Mouse (Mus musculus): ENCODE data around the gene Diexf. TPM values are rescaled to one million over a fixed set of nuclear protein-coding genes. Genes with fewer than 3 reads are reported as not detected.

The Diexf gene
- polyA plus RNA-seq, 1 experiment, result 76.9 TPM

- DNase-seq, result peak; percentile 47
- Histone ChIP-seq H3K27me3 (ENCODE audit: control insufficient read depth, insufficient read depth, low read length) (no peaks in the 10 kb centered on the region), H3K4me1 (replicated peaks; ENCODE audit: control insufficient read depth, insufficient read depth, low read length) (peaks cover 44% of the 10 kb centered on the region), H3K27ac (ENCODE audit: control insufficient read depth, insufficient read depth, low read length) (peak overlapping the region; percentile 78), H3K4me3 (ENCODE audit: control insufficient read depth, insufficient read depth, low read length) (no peak overlapping the region), H3K36me3 (ENCODE audit: control insufficient read depth, insufficient read depth, low read length) (no peaks in the 10 kb centered on the region)
- TF ChIP-seq POLR2A (IDR thresholded peaks at IDR 0.05; ENCODE audit: control insufficient read depth, extremely low read depth, insufficient read depth, low read length, poor library complexity) (no peak), CTCF (IDR thresholded peaks at IDR 0.05; ENCODE audit: borderline replicate concordance, control insufficient read depth, extremely low read depth, insufficient read depth, low read length, poor library complexity) (0 out of 2 replicates have a peak, but pooled peaks have one; percentile 28)
- WGBS, result 13% methylated on average over 8 of the region's 8 CpGs
Observed at GRCm38 (mm10) chr1:193142517-193143062, 12.5 kb upstream of the Diexf start.

GRCm38 (mm10) chr1:193141118-193141517, 11.0 kb upstream of the Diexf start:
- Histone ChIP-seq H3K36me3 (ENCODE audit: control insufficient read depth, insufficient read depth, low read length) (no peaks in the 10 kb centered on the region), H3K27me3 (ENCODE audit: control insufficient read depth, insufficient read depth, low read length) (no peaks in the 10 kb centered on the region), H3K4me3 (ENCODE audit: control insufficient read depth, insufficient read depth, low read length) (no peak overlapping the region), H3K4me1 (replicated peaks; ENCODE audit: control insufficient read depth, insufficient read depth, low read length) (peaks cover 39% of the 10 kb centered on the region), H3K27ac (ENCODE audit: control insufficient read depth, insufficient read depth, low read length) (no peak overlapping the region; the same call in 1 of the 2 replicates)
- TF ChIP-seq POLR2A (IDR thresholded peaks at IDR 0.05; ENCODE audit: control insufficient read depth, extremely low read depth, insufficient read depth, low read length, poor library complexity) (no peak), CTCF (IDR thresholded peaks at IDR 0.05; ENCODE audit: borderline replicate concordance, control insufficient read depth, extremely low read depth, insufficient read depth, low read length, poor library complexity) (no peak)
- DNase-seq, result no peak
- WGBS, result 86% methylated on average over 7 of the region's 7 CpGs

DNA sequence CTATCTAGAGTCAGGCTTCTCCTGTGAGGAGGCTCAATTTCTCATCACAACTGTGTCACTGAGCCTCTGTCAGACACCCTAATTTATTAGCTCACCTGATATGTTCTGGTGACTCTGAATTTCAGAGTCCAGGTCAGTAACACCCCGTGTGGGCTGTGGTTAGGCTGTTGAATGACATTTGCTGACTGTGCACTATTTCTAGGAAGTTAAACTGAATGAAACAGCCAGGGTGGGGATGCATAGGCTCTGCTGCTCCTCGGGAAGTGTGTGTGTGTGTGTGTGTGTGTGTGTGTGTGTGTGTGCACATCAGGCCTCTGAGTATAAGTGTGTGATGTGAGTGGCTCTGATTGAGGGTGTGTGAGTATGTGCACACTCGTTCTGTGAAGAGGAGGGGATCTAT, 8.6 kb upstream of the Diexf start:
- Histone ChIP-seq H3K27me3 (ENCODE audit: control insufficient read depth, insufficient read depth, low read length) (no peaks in the 10 kb centered on the region), H3K4me1 (replicated peaks; ENCODE audit: control insufficient read depth, insufficient read depth, low read length) (peaks cover 21% of the 10 kb centered on the region), H3K27ac (ENCODE audit: control insufficient read depth, insufficient read depth, low read length) (no peak overlapping the region), H3K4me3 (ENCODE audit: control insufficient read depth, insufficient read depth, low read length) (no peak overlapping the region), H3K36me3 (ENCODE audit: control insufficient read depth, insufficient read depth, low read length) (no peaks in the 10 kb centered on the region)
- no peak for DNase-seq
- no peak for TF ChIP-seq CTCF (IDR thresholded peaks at IDR 0.05; ENCODE audit: borderline replicate concordance, control insufficient read depth, extremely low read depth, insufficient read depth, low read length, poor library complexity)
- no peak for TF ChIP-seq POLR2A (IDR thresholded peaks at IDR 0.05; ENCODE audit: control insufficient read depth, extremely low read depth, insufficient read depth, low read length, poor library complexity)
- WGBS, result 9% methylated on average over 3 of the region's 3 CpGs

DNA sequence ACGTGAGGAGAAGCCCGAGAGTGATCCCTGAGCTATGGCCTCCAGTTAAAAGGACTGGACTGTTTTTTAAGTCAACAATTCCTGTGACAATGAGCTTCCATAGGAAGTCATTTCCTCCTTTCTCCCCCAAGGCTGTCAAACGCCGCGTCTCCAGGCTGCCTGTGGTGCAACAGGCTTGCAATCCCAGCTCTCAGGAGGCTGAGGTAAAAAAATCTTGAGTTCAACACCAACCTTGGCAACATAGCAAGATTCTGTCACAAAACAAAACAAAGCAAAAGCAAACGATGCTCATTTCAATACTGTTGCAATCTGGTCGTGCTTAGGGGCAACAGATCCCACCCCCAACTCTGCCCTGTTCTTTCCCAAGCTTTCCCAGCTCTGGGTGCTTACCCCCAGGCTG, 8.0 kb upstream of the Diexf start:
- Histone ChIP-seq H3K27me3 (ENCODE audit: control insufficient read depth, insufficient read depth, low read length) (no peaks in the 10 kb centered on the region), H3K27ac (ENCODE audit: control insufficient read depth, insufficient read depth, low read length) (no peak overlapping the region), H3K4me3 (ENCODE audit: control insufficient read depth, insufficient read depth, low read length) (no peak overlapping the region), H3K36me3 (ENCODE audit: control insufficient read depth, insufficient read depth, low read length) (no peaks in the 10 kb centered on the region), H3K4me1 (replicated peaks; ENCODE audit: control insufficient read depth, insufficient read depth, low read length) (peaks cover 16% of the 10 kb centered on the region)
- TF ChIP-seq POLR2A (IDR thresholded peaks at IDR 0.05; ENCODE audit: control insufficient read depth, extremely low read depth, insufficient read depth, low read length, poor library complexity) (no peak), CTCF (IDR thresholded peaks at IDR 0.05; ENCODE audit: borderline replicate concordance, control insufficient read depth, extremely low read depth, insufficient read depth, low read length, poor library complexity) (no peak)
- 71% methylated on average over 7 of the region's 7 CpGs for WGBS
- DNase-seq, result no peak

- 100% methylated on average over 1 of the region's 1 CpGs for WGBS
- Histone ChIP-seq H3K4me3 (ENCODE audit: control insufficient read depth, insufficient read depth, low read length) (no peak overlapping the region), H3K4me1 (replicated peaks; ENCODE audit: control insufficient read depth, insufficient read depth, low read length) (peaks cover 14% of the 10 kb centered on the region), H3K36me3 (ENCODE audit: control insufficient read depth, insufficient read depth, low read length) (no peaks in the 10 kb centered on the region), H3K27ac (ENCODE audit: control insufficient read depth, insufficient read depth, low read length) (no peak overlapping the region), H3K27me3 (ENCODE audit: control insufficient read depth, insufficient read depth, low read length) (no peaks in the 10 kb centered on the region)
- DNase-seq, result no peak
- TF ChIP-seq CTCF (IDR thresholded peaks at IDR 0.05; ENCODE audit: borderline replicate concordance, control insufficient read depth, extremely low read depth, insufficient read depth, low read length, poor library complexity) (no peak), POLR2A (IDR thresholded peaks at IDR 0.05; ENCODE audit: control insufficient read depth, extremely low read depth, insufficient read depth, low read length, poor library complexity) (no peak)
Observed at GRCm38 (mm10) chr1:193133726-193134125, 3.7 kb upstream of the Diexf start.

- peaks cover 18% of the 10 kb centered on the region for H3K4me1 ChIP-seq (replicated peaks; ENCODE audit: control insufficient read depth, insufficient read depth, low read length)
- DNase-seq, result no peak
- H3K27me3 ChIP-seq (ENCODE audit: control insufficient read depth, insufficient read depth, low read length), result no peaks in the 10 kb centered on the region
- TF ChIP-seq POLR2A (IDR thresholded peaks at IDR 0.05; ENCODE audit: control insufficient read depth, extremely low read depth, insufficient read depth, low read length, poor library complexity) (no peak), CTCF (IDR thresholded peaks at IDR 0.05; ENCODE audit: borderline replicate concordance, control insufficient read depth, extremely low read depth, insufficient read depth, low read length, poor library complexity) (no peak)
- peak overlapping the region; percentile 62 for H3K27ac ChIP-seq (ENCODE audit: control insufficient read depth, insufficient read depth, low read length)
- H3K36me3 ChIP-seq (ENCODE audit: control insufficient read depth, insufficient read depth, low read length), result peaks cover 8% of the 10 kb centered on the region
- no peak overlapping the region for H3K4me3 ChIP-seq (ENCODE audit: control insufficient read depth, insufficient read depth, low read length)
Observed at GRCm38 (mm10) chr1:193132385-193132784, 2.3 kb upstream of the Diexf start.
